Mouse (Mus musculus): Measurements from ENCODE around the gene Selp. TPM values are rescaled to one million over a fixed set of nuclear protein-coding genes. Genes with fewer than 3 reads are reported as not detected.

Selp gene
- total RNA-seq, 2 experiments from 2014 or later: 0.14 TPM; not detected in 1

DNA sequence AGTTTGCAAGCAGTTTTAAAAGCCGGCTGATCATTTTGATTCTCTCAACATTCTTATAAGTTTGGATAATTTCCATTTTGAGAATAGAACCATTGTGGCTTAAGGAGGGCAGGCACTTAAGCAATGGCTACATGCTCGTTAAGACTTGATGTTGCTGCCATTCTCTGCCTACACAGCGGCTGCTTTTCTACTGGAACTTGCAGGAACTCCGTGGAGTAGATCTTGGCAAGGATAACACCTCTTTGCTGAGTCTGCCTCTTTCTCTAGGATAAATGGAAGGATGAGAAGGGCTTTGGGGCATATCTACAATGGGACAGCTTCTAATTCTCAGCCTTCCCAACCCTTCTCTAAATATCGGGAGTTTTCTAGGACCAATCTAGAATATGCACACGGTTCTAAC lies 583 bp downstream of the Selp start:
- DNase-seq: no peak
- intact Hi-C loops (cut with DNase I): no loop called here

DNA sequence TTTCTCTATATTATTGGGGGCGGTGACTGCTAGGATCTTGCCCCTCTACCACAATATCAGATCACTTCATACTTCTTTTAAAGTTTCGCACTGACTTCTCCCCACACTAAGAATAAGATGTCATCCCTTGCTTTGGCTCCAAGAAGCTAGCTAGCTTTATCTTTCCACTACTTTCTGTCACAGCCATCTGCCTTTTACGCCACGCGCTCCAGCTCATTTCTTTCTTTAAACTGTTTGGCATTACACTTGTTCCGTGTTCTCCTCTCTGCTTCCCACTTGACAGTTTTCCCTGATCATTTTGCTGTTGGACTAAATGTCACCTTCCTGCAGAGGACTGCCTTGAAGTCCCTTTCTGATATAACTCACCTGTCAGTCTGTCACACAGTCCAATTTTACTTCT lies 2.8 kb downstream of the Selp start:
- intact Hi-C loops (cut with DNase I): no loop called here
- DNase-seq: no peak

DNA sequence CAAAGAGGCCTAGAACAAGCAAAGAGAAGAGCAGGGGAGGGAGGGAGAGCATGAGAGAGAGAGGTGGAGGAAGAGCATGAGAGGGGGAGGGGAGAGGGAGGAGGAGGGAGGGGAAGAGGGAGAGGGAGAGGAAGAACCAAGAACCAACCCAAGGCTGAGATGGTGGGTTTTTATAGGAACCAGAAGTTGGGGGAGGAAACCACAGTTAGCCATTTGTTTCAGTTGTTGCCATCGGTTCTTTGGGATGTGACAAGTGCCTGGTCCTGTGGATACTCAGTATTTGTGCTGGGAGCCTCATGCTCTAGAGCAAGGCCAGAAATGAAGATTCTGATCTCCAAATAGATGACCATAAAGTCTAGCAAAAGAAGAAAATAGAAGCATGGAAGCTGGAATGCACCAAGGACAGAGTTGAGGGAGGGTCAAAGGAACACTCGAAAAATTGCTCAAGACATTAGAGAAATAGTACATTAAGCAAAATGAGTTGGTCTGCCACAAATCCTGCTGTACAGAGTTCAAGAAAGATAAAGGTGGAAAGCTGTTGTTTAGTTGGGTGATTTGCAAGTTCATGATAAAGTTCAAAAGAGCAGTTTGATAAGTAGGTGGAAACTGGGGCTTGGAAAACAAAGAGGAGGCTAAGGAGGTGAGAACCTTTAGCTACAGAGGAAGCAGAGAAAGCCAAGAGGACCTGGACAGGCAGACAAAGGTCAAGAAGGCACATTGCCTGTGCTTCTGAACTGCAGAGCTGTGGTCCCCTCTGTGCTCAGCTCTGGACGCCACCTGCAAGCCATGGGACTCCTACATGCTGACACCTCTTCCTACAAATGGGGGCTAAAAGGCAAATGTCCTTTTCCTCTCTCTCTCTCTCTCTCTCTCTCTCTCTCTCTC lies 5.1 kb downstream of the Selp start:
- no peak for DNase-seq
- intact Hi-C loops (cut with DNase I): no loop called here

- DNase-seq: no peak
- intact Hi-C loops (cut with DNase I): no loop called here
Measured at GRCm38 (mm10) chr1:164120777-164121158, 5.7 kb downstream of the Selp start.

GRCm38 (mm10) chr1:164123836-164124235 lies 8.8 kb downstream of the Selp start:
- intact Hi-C loops (cut with DNase I): no loop called here
- DNase-seq: no peak

- intact Hi-C loops (cut with DNase I): loop anchor here (10.0 kb wide), 1 partner anchor 125 kb away; no protein-coding TSS in a partner anchor
- DNase-seq: no peak
Measured at GRCm38 (mm10) chr1:164130013-164130412, 14.9 kb downstream of the Selp start.

DNA sequence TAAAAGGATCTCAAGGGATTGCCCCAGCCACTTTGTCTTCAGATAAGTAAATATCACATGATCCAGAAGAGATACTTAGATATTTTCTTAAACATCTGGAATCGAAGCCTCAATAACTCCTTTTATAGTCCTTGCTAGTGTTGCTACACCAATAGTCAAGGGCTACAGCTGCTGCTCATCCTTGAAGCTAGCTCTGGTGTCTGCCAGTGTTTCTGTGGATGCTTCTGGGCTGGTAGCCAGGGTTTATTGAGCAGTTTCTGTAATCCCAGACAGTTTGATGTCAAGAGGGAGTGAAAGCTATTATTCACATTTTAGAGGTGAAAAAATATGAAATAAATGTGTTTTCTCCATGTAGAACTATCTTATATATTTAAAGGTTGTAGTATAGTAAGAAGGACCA lies 17.5 kb downstream of the Selp start:
- no peak for DNase-seq
- intact Hi-C loops (cut with DNase I): loop anchor here (10.0 kb wide), 1 partner anchor 128 kb away; no protein-coding TSS in a partner anchor

DNA sequence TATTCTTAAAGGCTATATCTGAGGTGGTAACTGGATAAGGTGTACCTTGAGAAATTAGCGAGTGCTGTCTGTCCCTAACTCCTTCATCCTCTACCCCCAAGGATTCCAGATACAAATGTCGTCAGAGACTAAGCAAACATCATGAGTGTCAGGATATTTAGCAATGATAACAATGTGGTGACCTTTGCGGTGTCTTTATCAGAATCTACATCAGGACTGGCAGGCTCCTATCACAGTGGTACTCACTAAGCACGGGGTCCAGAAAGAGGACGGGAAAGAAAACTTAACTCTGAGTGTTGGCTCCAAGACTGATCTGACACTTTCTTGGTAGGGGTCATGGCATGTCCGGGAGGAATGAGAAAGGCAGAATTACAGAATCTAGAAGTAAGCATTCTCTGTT lies 19.0 kb downstream of the Selp start:
- intact Hi-C loops (cut with DNase I): loop anchor here (10.0 kb wide), 1 partner anchor 129 kb away; no protein-coding TSS in a partner anchor
- DNase-seq: no peak

- DNase-seq: no peak
- intact Hi-C loops (cut with DNase I): loop anchor here (10.0 kb wide), 1 partner anchor 131 kb away; no protein-coding TSS in a partner anchor
Measured at GRCm38 (mm10) chr1:164135360-164135759, 20.3 kb downstream of the Selp start.

DNA sequence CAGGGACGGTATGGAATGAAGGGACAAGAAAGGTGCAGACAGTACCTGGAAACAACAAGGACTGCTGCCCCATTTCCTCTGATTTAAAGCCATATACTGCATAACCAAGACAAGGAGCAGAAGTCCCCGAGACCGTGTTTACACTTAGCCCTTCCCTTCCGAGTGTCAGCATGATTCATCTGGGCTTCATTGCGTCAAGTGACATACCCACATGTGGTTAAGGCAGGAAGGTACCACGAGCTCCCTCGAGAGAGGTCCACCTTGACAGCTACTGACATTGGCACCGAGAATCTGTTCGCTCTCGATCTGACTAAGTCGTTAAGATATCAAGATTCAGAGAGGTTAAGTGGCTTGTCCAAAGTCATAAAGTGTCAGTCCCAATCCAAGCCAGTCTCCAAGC lies 20.9 kb downstream of the Selp start:
- no peak for DNase-seq
- intact Hi-C loops (cut with DNase I): loop anchor here (10.0 kb wide), 1 partner anchor 131 kb away; no protein-coding TSS in a partner anchor

- intact Hi-C loops (cut with DNase I): loop anchor here (10.0 kb wide), 1 partner anchor 132 kb away; no protein-coding TSS in a partner anchor
- no peak for DNase-seq
Measured at GRCm38 (mm10) chr1:164136636-164137035, 21.6 kb downstream of the Selp start.

- intact Hi-C loops (cut with DNase I): loop anchor here (10.0 kb wide), 1 partner anchor 134 kb away; no protein-coding TSS in a partner anchor
- DNase-seq: peak; percentile 78
Measured at GRCm38 (mm10) chr1:164138365-164139130, 23.5 kb downstream of the Selp start.

DNA sequence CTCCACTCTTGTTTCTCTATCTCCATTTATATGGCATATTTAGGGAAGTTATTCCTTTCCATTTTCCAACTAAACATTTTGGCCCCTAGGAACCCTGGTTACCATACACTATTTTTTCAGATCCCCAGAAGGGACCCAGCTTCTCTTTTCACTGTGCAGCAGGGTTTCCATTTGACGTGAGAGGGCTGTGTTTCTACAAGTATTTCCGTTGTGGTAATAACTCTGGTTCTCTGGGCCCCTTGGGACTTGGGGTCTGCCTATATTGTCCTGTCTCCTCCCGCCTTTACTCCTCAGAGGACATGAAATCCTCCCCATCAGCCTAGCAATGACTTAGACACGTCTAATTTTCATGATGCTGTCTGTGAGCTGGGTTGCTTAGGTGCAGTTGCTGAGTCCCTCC lies 24.4 kb downstream of the Selp start:
- intact Hi-C loops (cut with DNase I): loop anchor here (10.0 kb wide), 1 partner anchor 135 kb away; no protein-coding TSS in a partner anchor
- no peak for DNase-seq

DNA sequence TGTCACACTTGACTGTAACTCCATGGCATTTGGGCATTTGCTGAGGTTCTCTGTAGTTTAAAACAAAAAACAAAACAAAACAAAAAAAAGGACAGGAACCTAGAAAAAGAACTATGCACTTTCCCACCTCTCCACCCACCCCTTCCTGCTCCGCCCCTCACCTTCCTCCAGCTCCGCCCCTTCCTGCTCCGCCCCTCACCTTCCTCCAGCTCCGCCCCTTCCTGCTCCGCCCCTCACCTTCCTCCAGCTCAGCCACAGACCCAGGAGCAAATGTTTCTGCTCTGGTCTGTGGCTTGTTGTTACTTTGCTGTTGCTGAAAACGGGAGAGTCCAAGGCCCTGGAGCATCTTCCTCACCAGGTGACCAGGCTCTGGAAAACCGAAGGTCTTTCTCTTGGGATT lies 34.0 kb downstream of the Selp start:
- no peak for DNase-seq
- intact Hi-C loops (cut with DNase I): no loop called here

DNA sequence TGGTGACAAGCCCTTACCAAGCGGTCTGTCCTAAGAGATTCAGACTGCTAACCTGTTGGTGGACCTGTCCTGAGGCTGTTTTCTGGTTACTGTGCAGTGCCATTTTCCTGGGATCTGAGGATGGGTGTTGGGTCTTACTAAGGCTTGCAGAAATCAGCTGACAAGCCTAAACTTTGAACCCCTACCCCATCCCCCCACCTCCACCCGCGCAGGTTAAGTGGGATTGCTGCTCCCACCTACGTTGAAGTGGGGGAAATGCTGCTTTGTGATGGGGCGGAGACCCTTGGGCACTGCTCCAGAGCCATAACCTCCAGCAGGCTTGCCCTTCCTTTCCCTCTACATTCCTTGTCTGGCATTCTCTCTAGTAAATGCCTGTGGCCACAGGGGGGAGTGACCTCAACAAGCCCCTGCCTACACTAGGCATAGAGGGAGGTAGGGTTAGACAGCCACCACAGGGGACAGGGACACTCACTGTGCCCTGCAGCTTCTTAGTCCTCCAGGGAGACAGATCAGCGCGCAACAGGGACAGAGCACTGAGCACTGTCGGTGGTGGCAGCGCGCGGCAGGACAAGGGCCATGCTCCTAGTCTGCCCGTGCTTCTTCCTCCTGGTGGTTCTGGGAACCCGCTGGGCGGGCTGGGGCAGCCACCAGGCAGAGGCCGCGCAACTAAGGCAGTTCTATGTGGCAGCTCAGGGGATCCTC lies 36.5 kb downstream of the Selp start, which contains the start of gene F5:
Gene F5 (plus strand): TSS at position 452 of the 702 bp plus-strand sequence.
- DNase-seq: no peak
- intact Hi-C loops (cut with DNase I): no loop called here

DNA sequence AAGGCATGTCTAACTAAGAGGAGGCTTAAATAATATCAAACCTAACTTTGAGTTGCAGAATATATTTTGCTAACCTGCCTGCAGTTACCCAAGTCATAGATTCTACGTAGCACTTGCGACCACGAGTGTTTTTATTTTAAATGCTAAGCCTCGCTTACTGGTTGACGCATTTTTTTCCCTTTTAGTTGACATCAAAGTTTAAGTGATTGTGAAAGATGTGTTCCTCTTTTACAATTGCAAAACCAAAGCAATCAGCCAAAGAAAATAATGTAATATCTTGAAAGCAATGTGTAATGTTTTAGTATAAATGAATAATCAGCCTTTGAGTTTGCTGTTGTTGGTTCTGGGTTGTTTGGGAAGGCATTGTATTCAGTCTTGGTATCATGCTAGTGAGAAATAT lies 37.8 kb downstream of the Selp start:
- no peak for DNase-seq
- intact Hi-C loops (cut with DNase I): no loop called here

DNA sequence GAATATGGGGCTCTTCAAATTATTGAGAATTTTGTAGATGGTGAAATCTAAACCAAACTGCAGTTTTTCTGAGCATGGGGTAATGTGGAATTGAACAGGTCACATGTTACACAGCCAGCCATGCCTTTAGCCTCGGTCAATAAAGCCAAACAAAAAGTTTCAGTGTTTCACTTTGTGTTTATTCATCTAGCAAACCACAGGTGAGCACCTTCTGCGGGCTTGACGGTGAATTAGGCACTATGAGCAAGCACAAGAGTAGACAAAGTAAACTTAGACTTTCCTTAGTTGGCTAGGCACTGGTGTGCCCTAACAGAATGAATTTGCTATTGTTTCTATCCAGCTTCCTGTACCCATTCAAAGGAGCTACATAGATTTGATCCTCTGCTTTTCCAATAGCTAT lies 39.9 kb downstream of the Selp start:
- no peak for DNase-seq
- intact Hi-C loops (cut with DNase I): no loop called here

DNA sequence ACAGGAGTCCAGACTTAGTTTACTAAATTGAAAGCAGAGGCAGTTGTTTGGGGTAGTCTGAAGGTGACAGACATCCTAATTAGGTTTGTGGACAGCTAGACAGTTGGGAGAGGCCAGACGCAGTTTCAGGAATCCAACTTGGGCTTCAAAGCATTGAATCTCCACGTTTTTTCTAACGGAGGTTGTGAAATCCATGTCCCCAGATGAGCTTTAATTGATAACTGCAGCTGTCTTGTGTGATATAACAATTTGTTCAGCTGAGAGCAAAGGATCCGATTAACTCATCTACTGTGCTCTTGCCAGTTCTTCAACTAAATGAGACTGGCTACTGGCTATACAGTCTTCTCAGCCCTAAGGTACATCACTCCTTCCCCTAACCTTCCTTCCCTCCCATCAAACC lies 43.5 kb downstream of the Selp start:
- intact Hi-C loops (cut with DNase I): no loop called here

GRCm38 (mm10) chr1:164159781-164160180 lies 44.7 kb downstream of the Selp start:
- DNase-seq: no peak
- intact Hi-C loops (cut with DNase I): no loop called here

More for the DNA sequence above, 43.5 kb downstream of the Selp start:
- DNase-seq: no peak

DNA sequence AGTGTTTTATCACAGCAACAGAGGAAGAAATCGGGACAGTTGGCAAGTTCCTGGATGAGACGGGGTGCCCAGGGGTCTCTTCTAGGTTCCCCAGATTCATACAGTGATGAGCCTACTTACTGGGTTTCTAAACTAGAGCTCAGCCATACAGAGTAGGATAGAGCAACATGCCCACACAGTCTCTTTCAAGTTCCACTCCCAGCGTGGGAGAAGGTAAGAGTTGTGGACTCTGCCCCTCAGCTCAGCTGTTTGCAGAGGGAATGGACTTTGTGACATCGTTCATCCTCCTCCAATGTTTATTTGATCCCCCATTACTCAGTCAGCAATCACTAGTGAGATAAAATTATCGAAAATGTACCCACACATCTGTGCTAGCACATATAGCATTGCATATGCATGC lies 47.7 kb downstream of the Selp start:
- intact Hi-C loops (cut with DNase I): no loop called here
- DNase-seq: no peak

- DNase-seq: no peak
Measured at GRCm38 (mm10) chr1:164168818-164169217, 53.8 kb downstream of the Selp start.

More at GRCm38 (mm10) chr1:164168818-164169217, 53.8 kb downstream of the Selp start:
- intact Hi-C loops (cut with DNase I): no loop called here

Data from left cerebral cortex, postnatal 4 days (tissue).